Mouse (Mus musculus): ENCODE data around the gene Myo9b. TPM values are rescaled to one million over a fixed set of nuclear protein-coding genes. Genes with fewer than 3 reads are reported as not detected.
"Not testable (repeated sequence)": the region's sequence is repeated elsewhere in the genome, so short reads cannot be mapped to it uniquely, and the experiment has no call there.

The Myo9b gene
- 14.1 and 14.9 TPM in 2 replicates for polyA plus RNA-seq (2014; fragmentation: Nextera tagmentation; extraction: Ambion mirVana)

GRCm38 (mm10) chr8:71272286-71273150 is at the start of gene Myo9b, which contains the start of gene Haus8:
TSS of gene Myo9b (plus strand) at chr8:71272714.
TSS of gene Haus8 (minus strand) at chr8:71272934.
- Histone ChIP-seq H3K27me3 (ENCODE audit: control insufficient read depth, insufficient read depth, low read length) (no peaks in the 10 kb centered on the region), H3K9ac (ENCODE audit: low read length) (peak within 1 kb of the TSS; percentile 81), H3K4me1 (ENCODE audit: control insufficient read depth, insufficient read depth, low read length) (peaks cover 12% of the 10 kb centered on the region), H3K4me2 (peak within 1 kb of the TSS; percentile 84), H3K36me3 (ENCODE audit: control insufficient read depth, insufficient read depth, low read length) (no peaks in the 10 kb centered on the region), H3K4me3 (ENCODE audit: low read depth, low read length) (peak within 1 kb of the TSS; percentile 87), H3K9me3 (ENCODE audit: control insufficient read depth, low read length) (no peaks in the 10 kb centered on the region), H3K27ac (ENCODE audit: low read depth, low read length) (peak within 1 kb of the TSS; percentile 65)
- DNase-seq (ENCODE audit: low spot score, missing footprints) (peak; percentile 99), ATAC-seq (ENCODE audit: low FRiP score) (peak; percentile 98)
- under 1% methylated on average over 84 of the region's 84 CpGs for WGBS

- 50% methylated on average over 2 of the region's 2 CpGs for WGBS
- H3K27me3 ChIP-seq (ENCODE audit: control insufficient read depth, insufficient read depth, low read length), result no peaks in the 10 kb centered on the region
- ATAC-seq (ENCODE audit: low FRiP score), result no peak
These were observed 48.0 kb upstream of the Myo9b start for GRCm38 (mm10) chr8:71224560-71224959.

GRCm38 (mm10) chr8:71242757-71243156 is 29.8 kb upstream of the Myo9b start:
- Histone ChIP-seq H3K9me3 (ENCODE audit: control insufficient read depth, low read length) (no peaks in the 10 kb centered on the region), H3K27ac (ENCODE audit: low read depth, low read length) (no peak overlapping the region), H3K27me3 (ENCODE audit: control insufficient read depth, insufficient read depth, low read length) (no peaks in the 10 kb centered on the region), H3K4me1 (ENCODE audit: control insufficient read depth, insufficient read depth, low read length) (no peaks in the 10 kb centered on the region), H3K36me3 (ENCODE audit: control insufficient read depth, insufficient read depth, low read length) (no peaks in the 10 kb centered on the region), H3K4me3 (ENCODE audit: low read depth, low read length) (no peak overlapping the region), H3K9ac (ENCODE audit: low read length) (no peak overlapping the region), H3K4me2 (no peak overlapping the region)
- DNase-seq (ENCODE audit: low spot score, missing footprints), result no peak
- ATAC-seq (ENCODE audit: low FRiP score), result no peak
- WGBS, result 80% methylated on average over 2 of the region's 2 CpGs

More at GRCm38 (mm10) chr8:71224560-71224959, 48.0 kb upstream of the Myo9b start:
- no peaks in the 10 kb centered on the region for H3K4me1 ChIP-seq (ENCODE audit: control insufficient read depth, insufficient read depth, low read length)
- H3K9me3 ChIP-seq (ENCODE audit: control insufficient read depth, low read length), result no peaks in the 10 kb centered on the region
- H3K9ac ChIP-seq (ENCODE audit: low read length), result no peak overlapping the region
- no peaks in the 10 kb centered on the region for H3K36me3 ChIP-seq (ENCODE audit: control insufficient read depth, insufficient read depth, low read length)
- H3K4me3 ChIP-seq (ENCODE audit: low read depth, low read length), result no peak overlapping the region
- DNase-seq (ENCODE audit: low spot score, missing footprints), result no peak
- no peak overlapping the region for H3K27ac ChIP-seq (ENCODE audit: low read depth, low read length)
- H3K4me2 ChIP-seq, result no peak overlapping the region

GRCm38 (mm10) chr8:71248203-71248602 is 24.3 kb upstream of the Myo9b start:
- H3K9me3 ChIP-seq (ENCODE audit: control insufficient read depth, low read length), result no peaks in the 10 kb centered on the region
- H3K9ac ChIP-seq (ENCODE audit: low read length), result no peak overlapping the region
- H3K4me1 ChIP-seq (ENCODE audit: control insufficient read depth, insufficient read depth, low read length), result no peaks in the 10 kb centered on the region
- WGBS, result 88% methylated on average over 1 of the region's 1 CpGs
- H3K4me3 ChIP-seq (ENCODE audit: low read depth, low read length), result no peak overlapping the region
- no peak overlapping the region for H3K27ac ChIP-seq (ENCODE audit: low read depth, low read length)
- H3K36me3 ChIP-seq (ENCODE audit: control insufficient read depth, insufficient read depth, low read length), result peaks cover 2% of the 10 kb centered on the region; the same call in 1 of the 2 replicates
- ATAC-seq (ENCODE audit: low FRiP score) (no peak), DNase-seq (ENCODE audit: low spot score, missing footprints) (no peak)
- no peak overlapping the region for H3K4me2 ChIP-seq
- no peaks in the 10 kb centered on the region for H3K27me3 ChIP-seq (ENCODE audit: control insufficient read depth, insufficient read depth, low read length)

GRCm38 (mm10) chr8:71256545-71257232 is 15.8 kb upstream of the Myo9b start:
- no peak for DNase-seq (ENCODE audit: low spot score, missing footprints)
- no peak overlapping the region for H3K4me3 ChIP-seq (ENCODE audit: low read depth, low read length)
- H3K36me3 ChIP-seq (ENCODE audit: control insufficient read depth, insufficient read depth, low read length), result peaks cover 2% of the 10 kb centered on the region; the same call in 1 of the 2 replicates
- H3K9me3 ChIP-seq (ENCODE audit: control insufficient read depth, low read length), result no peaks in the 10 kb centered on the region
- H3K27ac ChIP-seq (ENCODE audit: low read depth, low read length), result no peak overlapping the region
- 88% methylated on average over 3 of the region's 3 CpGs for WGBS
- ATAC-seq (ENCODE audit: low FRiP score), result no peak
- no peaks in the 10 kb centered on the region for H3K4me1 ChIP-seq (ENCODE audit: control insufficient read depth, insufficient read depth, low read length)
- no peak overlapping the region for H3K4me2 ChIP-seq
- H3K27me3 ChIP-seq (ENCODE audit: control insufficient read depth, insufficient read depth, low read length), result no peaks in the 10 kb centered on the region
- H3K9ac ChIP-seq (ENCODE audit: low read length), result no peak overlapping the region

- H3K4me3 ChIP-seq (ENCODE audit: low read depth, low read length), result no peak overlapping the region
- H3K9ac ChIP-seq (ENCODE audit: low read length), result no peak overlapping the region
- DNase-seq (ENCODE audit: low spot score, missing footprints), result no peak
- H3K4me2 ChIP-seq, result no peak overlapping the region
- H3K27me3 ChIP-seq (ENCODE audit: control insufficient read depth, insufficient read depth, low read length), result no peaks in the 10 kb centered on the region
- peaks cover 9% of the 10 kb centered on the region for H3K36me3 ChIP-seq (ENCODE audit: control insufficient read depth, insufficient read depth, low read length)
- ATAC-seq (ENCODE audit: low FRiP score), result no peak
- H3K9me3 ChIP-seq (ENCODE audit: control insufficient read depth, low read length), result no peaks in the 10 kb centered on the region
- no peak overlapping the region for H3K27ac ChIP-seq (ENCODE audit: low read depth, low read length)
- no peaks in the 10 kb centered on the region for H3K4me1 ChIP-seq (ENCODE audit: control insufficient read depth, insufficient read depth, low read length)
These were observed 11.3 kb upstream of the Myo9b start for GRCm38 (mm10) chr8:71261234-71261633.

- ATAC-seq (ENCODE audit: low FRiP score) (no peak), DNase-seq (ENCODE audit: low spot score, missing footprints) (no peak)
- no peak overlapping the region for H3K27ac ChIP-seq (ENCODE audit: low read depth, low read length)
- no peaks in the 10 kb centered on the region for H3K9me3 ChIP-seq (ENCODE audit: control insufficient read depth, low read length)
- H3K27me3 ChIP-seq (ENCODE audit: control insufficient read depth, insufficient read depth, low read length), result no peaks in the 10 kb centered on the region
- peaks cover 4% of the 10 kb centered on the region for H3K4me1 ChIP-seq (ENCODE audit: control insufficient read depth, insufficient read depth, low read length)
- 94% methylated on average over 2 of the region's 2 CpGs for WGBS
- H3K4me3 ChIP-seq (ENCODE audit: low read depth, low read length), result no peak overlapping the region
- no peak overlapping the region for H3K4me2 ChIP-seq
- H3K9ac ChIP-seq (ENCODE audit: low read length), result no peak overlapping the region
- H3K36me3 ChIP-seq (ENCODE audit: control insufficient read depth, insufficient read depth, low read length), result peaks cover 2% of the 10 kb centered on the region; the same call in 1 of the 2 replicates
These were observed 4.8 kb upstream of the Myo9b start for GRCm38 (mm10) chr8:71267690-71268089.

GRCm38 (mm10) chr8:71268286-71268685 is 4.2 kb upstream of the Myo9b start:
- H3K27me3 ChIP-seq (ENCODE audit: control insufficient read depth, insufficient read depth, low read length); H3K4me2 ChIP-seq; H3K4me1 ChIP-seq (ENCODE audit: control insufficient read depth, insufficient read depth, low read length); H3K9ac ChIP-seq (ENCODE audit: low read length); DNase-seq (ENCODE audit: low spot score, missing footprints); H3K27ac ChIP-seq (ENCODE audit: low read depth, low read length); H3K36me3 ChIP-seq (ENCODE audit: control insufficient read depth, insufficient read depth, low read length); H3K4me3 ChIP-seq (ENCODE audit: low read depth, low read length); H3K9me3 ChIP-seq (ENCODE audit: control insufficient read depth, low read length); ATAC-seq (ENCODE audit: low FRiP score): not testable (repeated sequence)
- 98% methylated on average over 5 of the region's 6 CpGs for WGBS

- DNase-seq (ENCODE audit: low spot score, missing footprints), result no peak
- no peak for ATAC-seq (ENCODE audit: low FRiP score)
- Histone ChIP-seq H3K27ac (ENCODE audit: low read depth, low read length) (no peak overlapping the region), H3K27me3 (ENCODE audit: control insufficient read depth, insufficient read depth, low read length) (no peaks in the 10 kb centered on the region), H3K9me3 (ENCODE audit: control insufficient read depth, low read length) (no peaks in the 10 kb centered on the region), H3K36me3 (ENCODE audit: control insufficient read depth, insufficient read depth, low read length) (no peaks in the 10 kb centered on the region), H3K4me3 (ENCODE audit: low read depth, low read length) (peak overlapping the region; percentile 87), H3K4me1 (ENCODE audit: control insufficient read depth, insufficient read depth, low read length) (peaks cover 12% of the 10 kb centered on the region), H3K4me2 (peak overlapping the region; percentile 84), H3K9ac (ENCODE audit: low read length) (peak overlapping the region; percentile 77)
- WGBS, result 21% methylated on average over 5 of the region's 5 CpGs
These were observed 884 bp upstream of the Myo9b start for GRCm38 (mm10) chr8:71271630-71272029.
